Mouse (Mus musculus) midbrain, embryonic 10.5 days (tissue): ENCODE results near the gene Il10ra. TPM values are rescaled to one million over a fixed set of nuclear protein-coding genes. Genes with fewer than 3 reads are reported as not detected.
A peak's percentile ranks its signal among the peaks of the same experiment; 100 is the strongest.

Source experiments
- DNase-seq: peaks from one replicate; pipeline ENCODE4 v3.0.0-alpha.2; 2017; ENCODE audit warnings: low spot score
- H3K27ac ChIP-seq: fragments of 300-500 bp; sonication (generic); replicated peaks from 2 replicates; pipeline ENCODE4 v1.5.1; 2016; ENCODE audit warnings: mild to moderate bottlenecking
- H3K27me3 ChIP-seq: fragments of 300-500 bp; sonication (generic); 2 replicates; pipeline ENCODE4 v1.6.1; 2016; ENCODE audit warnings: low read depth, mild to moderate bottlenecking; ENCODE audit not compliant: poor library complexity, severe bottlenecking
- H3K36me3 ChIP-seq: fragments of 300-500 bp; sonication (generic); 2 replicates; pipeline ENCODE4 v1.6.1; 2016; ENCODE audit warnings: mild to moderate bottlenecking, moderate library complexity
- H3K4me1 ChIP-seq: fragments of 300-500 bp; sonication (generic); 2 replicates; pipeline ENCODE4 v1.6.1; 2016
- H3K4me3 ChIP-seq: fragments of 300-500 bp; sonication (generic); 2 replicates; pipeline ENCODE4 v1.5.1; 2016; ENCODE audit warnings: mild to moderate bottlenecking, moderate library complexity
- H3K9me3 ChIP-seq: fragments of 300-500 bp; sonication (generic); replicated peaks from 2 replicates; pipeline ENCODE4 v1.6.1; 2016; ENCODE audit warnings: mild to moderate bottlenecking
- WGBS: fragments of 180-500 bp; shearing (Covaris S2); methylation state at CpG from one replicate; pipeline ENCODE4 v1.1.7; 2016; 5-methylcytosine and 5-hydroxymethylcytosine counted together
- polyA plus RNA-seq: library from polyadenylated mRNA; unstranded; fragments of >200 nt; fragmentation: Nextera tagmentation; extraction: Ambion mirVana; gene quantifications from 2 replicates; pipeline ENCODE4 v1.2.1, GENCODE M21; 2016

The Il10ra gene
- polyA plus RNA-seq, 1 experiment from 2014 or later, result 0.89 TPM

- no peak overlapping the region for H3K27ac ChIP-seq
- DNase-seq, result no peak
- WGBS, result 58% methylated on average over 6 of the region's 6 CpGs
- H3K36me3 ChIP-seq, result no peaks in the 10 kb centered on the region
- no peaks in the 10 kb centered on the region for H3K9me3 ChIP-seq
- peaks cover 7% of the 10 kb centered on the region; the same call in 1 of the 2 replicates for H3K4me1 ChIP-seq
- H3K27me3 ChIP-seq, result no peaks in the 10 kb centered on the region
- H3K4me3 ChIP-seq, result no peak overlapping the region
Observed at GRCm38 (mm10) chr9:45254021-45254420, 14.9 kb downstream of the Il10ra start.

GRCm38 (mm10) chr9:45252395-45252794, 16.6 kb downstream of the Il10ra start:
- H3K4me3 ChIP-seq, result no peak overlapping the region
- no peaks in the 10 kb centered on the region for H3K36me3 ChIP-seq
- peaks cover 7% of the 10 kb centered on the region; the same call in 1 of the 2 replicates for H3K4me1 ChIP-seq
- no peaks in the 10 kb centered on the region for H3K27me3 ChIP-seq
- no peak for DNase-seq
- no peak overlapping the region for H3K27ac ChIP-seq
- no peaks in the 10 kb centered on the region for H3K9me3 ChIP-seq
- 77% methylated on average over 6 of the region's 6 CpGs for WGBS

DNA sequence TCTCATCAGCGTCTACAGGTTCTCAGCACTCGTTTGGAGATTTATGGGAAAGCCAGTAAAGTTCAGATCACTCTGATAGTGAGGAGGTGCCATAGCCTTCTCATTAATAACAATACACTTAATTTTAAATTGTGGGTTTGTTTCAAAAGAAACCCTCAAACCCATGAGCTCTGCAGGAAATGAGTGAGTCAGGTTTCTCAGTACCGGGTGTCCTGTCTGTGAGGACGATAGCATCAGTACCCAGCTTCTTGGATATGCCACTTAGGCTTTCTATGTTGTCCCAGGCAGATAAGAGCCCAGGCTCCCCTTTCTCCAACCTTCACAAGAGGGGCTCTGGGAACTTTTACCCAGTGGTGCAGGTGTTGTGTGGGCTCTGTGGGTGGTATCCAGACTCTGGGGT, 17.0 kb downstream of the Il10ra start:
- no peak for DNase-seq
- Histone ChIP-seq H3K9me3 (no peaks in the 10 kb centered on the region), H3K36me3 (no peaks in the 10 kb centered on the region), H3K27ac (no peak overlapping the region), H3K4me3 (no peak overlapping the region), H3K4me1 (peaks cover 7% of the 10 kb centered on the region; the same call in 1 of the 2 replicates), H3K27me3 (no peaks in the 10 kb centered on the region)
- WGBS, result 86% methylated on average over 4 of the region's 4 CpGs

DNA sequence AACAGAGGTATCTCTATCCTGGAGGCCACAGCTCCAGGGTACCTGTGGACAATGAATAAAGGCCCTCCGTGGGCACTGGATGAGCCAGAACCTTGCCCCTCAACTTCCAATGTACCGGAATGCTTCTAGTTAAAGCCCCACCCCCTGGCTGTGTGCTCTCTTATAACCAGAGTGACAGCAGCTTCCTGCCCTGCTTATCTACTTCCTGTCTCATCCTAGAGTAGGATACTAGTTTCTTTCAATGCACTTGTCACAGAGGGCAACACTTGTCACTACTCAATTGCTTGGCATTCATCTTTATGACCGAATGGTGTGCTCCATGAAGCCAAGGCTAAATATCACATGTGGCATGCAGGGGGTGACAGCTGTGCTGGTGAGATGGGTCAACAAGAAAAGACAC, 17.7 kb downstream of the Il10ra start:
- Histone ChIP-seq H3K4me1 (peaks cover 7% of the 10 kb centered on the region; the same call in 1 of the 2 replicates), H3K36me3 (no peaks in the 10 kb centered on the region), H3K9me3 (no peaks in the 10 kb centered on the region), H3K4me3 (no peak overlapping the region), H3K27ac (no peak overlapping the region), H3K27me3 (no peaks in the 10 kb centered on the region)
- no peak for DNase-seq
- 84% methylated on average over 3 of the region's 3 CpGs for WGBS

- no peaks in the 10 kb centered on the region for H3K36me3 ChIP-seq
- 93% methylated on average over 7 of the region's 7 CpGs for WGBS
- no peak overlapping the region for H3K27ac ChIP-seq
- H3K4me3 ChIP-seq, result no peak overlapping the region
- DNase-seq, result no peak
- peaks cover 7% of the 10 kb centered on the region; the same call in 1 of the 2 replicates for H3K4me1 ChIP-seq
- H3K27me3 ChIP-seq, result no peaks in the 10 kb centered on the region
- H3K9me3 ChIP-seq, result no peaks in the 10 kb centered on the region
Observed at GRCm38 (mm10) chr9:45250306-45250705, 18.6 kb downstream of the Il10ra start.

- Histone ChIP-seq H3K27me3 (no peaks in the 10 kb centered on the region), H3K4me1 (no peaks in the 10 kb centered on the region), H3K36me3 (no peaks in the 10 kb centered on the region), H3K4me3 (no peak overlapping the region), H3K27ac (no peak overlapping the region), H3K9me3 (no peaks in the 10 kb centered on the region)
- DNase-seq, result no peak
- WGBS, result 71% methylated on average over 2 of the region's 2 CpGs
Observed at GRCm38 (mm10) chr9:45247536-45247935, 21.4 kb downstream of the Il10ra start.

DNA sequence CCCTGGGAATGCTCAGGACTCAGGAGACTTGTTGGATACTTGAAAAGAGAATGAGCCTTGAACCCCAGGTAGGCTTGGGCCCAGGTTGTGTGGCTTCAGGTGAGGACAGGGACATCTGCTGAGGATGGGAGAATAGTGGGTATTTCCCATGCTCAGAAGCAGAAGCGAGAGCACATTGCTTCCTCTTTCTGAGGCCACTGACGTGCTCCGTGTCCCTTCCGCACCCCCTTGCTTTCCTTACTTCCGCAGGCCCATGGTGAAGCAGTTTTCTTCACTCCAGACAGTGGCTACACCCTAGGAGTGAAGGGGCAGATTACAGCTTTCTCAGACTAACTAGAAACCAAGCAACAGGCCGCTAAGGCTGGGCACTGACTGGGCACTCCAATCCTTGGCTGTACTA, 22.9 kb downstream of the Il10ra start:
- no peak for DNase-seq
- no peak overlapping the region for H3K4me3 ChIP-seq
- H3K27me3 ChIP-seq, result no peaks in the 10 kb centered on the region
- H3K4me1 ChIP-seq, result no peaks in the 10 kb centered on the region
- no peaks in the 10 kb centered on the region for H3K9me3 ChIP-seq
- WGBS, result 86% methylated on average over 6 of the region's 6 CpGs
- H3K27ac ChIP-seq, result no peak overlapping the region
- no peaks in the 10 kb centered on the region for H3K36me3 ChIP-seq

DNA sequence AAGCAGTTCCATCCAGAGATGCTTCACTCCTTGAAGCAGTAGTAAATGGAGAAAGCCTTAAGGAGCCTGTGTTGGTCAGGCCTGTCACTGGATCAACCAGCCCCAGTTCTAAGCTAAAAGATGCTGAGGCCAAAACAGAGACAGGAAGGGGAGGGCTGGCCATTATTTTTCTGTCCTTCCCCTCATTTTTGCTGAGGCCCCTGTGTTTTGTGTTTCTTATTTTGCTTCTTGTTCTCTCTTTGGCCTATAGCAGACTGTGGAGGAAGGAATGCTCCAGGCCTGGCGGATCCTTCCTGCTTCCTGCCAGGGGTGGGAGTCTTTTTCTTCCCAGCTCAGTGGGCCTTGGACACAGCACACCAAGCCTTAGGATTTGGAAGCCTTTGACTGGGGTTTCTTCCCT, 23.5 kb downstream of the Il10ra start:
- Histone ChIP-seq H3K27me3 (no peaks in the 10 kb centered on the region), H3K4me1 (no peaks in the 10 kb centered on the region), H3K4me3 (no peak overlapping the region), H3K9me3 (no peaks in the 10 kb centered on the region), H3K36me3 (no peaks in the 10 kb centered on the region), H3K27ac (no peak overlapping the region)
- WGBS, result 85% methylated on average over 1 of the region's 1 CpGs
- no peak for DNase-seq

GRCm38 (mm10) chr9:45241397-45241796, 27.6 kb downstream of the Il10ra start:
- H3K4me1 ChIP-seq, result peaks cover 5% of the 10 kb centered on the region; the same call in 1 of the 2 replicates
- no peak for DNase-seq
- no peak overlapping the region for H3K27ac ChIP-seq
- whole genome bisulfite sequencing, result 79% methylated on average over 5 of the region's 5 CpGs
- no peaks in the 10 kb centered on the region for H3K9me3 ChIP-seq
- no peaks in the 10 kb centered on the region for H3K27me3 ChIP-seq
- H3K4me3 ChIP-seq, result no peak overlapping the region
- no peaks in the 10 kb centered on the region for H3K36me3 ChIP-seq

- no peak overlapping the region for H3K4me3 ChIP-seq
- no peaks in the 10 kb centered on the region for H3K27me3 ChIP-seq
- WGBS, result 66% methylated on average over 7 of the region's 7 CpGs
- H3K4me1 ChIP-seq, result peaks cover 5% of the 10 kb centered on the region; the same call in 1 of the 2 replicates
- no peak for DNase-seq
- no peaks in the 10 kb centered on the region for H3K36me3 ChIP-seq
- H3K9me3 ChIP-seq, result no peaks in the 10 kb centered on the region
- H3K27ac ChIP-seq, result no peak overlapping the region
Observed at GRCm38 (mm10) chr9:45236744-45237143, 32.2 kb downstream of the Il10ra start.

- 84% methylated on average over 6 of the region's 6 CpGs for WGBS
- H3K27me3 ChIP-seq, result no peaks in the 10 kb centered on the region
- no peak for DNase-seq
- peaks cover 5% of the 10 kb centered on the region; the same call in 1 of the 2 replicates for H3K4me1 ChIP-seq
- no peak overlapping the region for H3K27ac ChIP-seq
- no peaks in the 10 kb centered on the region for H3K9me3 ChIP-seq
- no peaks in the 10 kb centered on the region for H3K36me3 ChIP-seq
- no peak overlapping the region for H3K4me3 ChIP-seq
Observed at GRCm38 (mm10) chr9:45235668-45236227, 33.2 kb downstream of the Il10ra start.

- Histone ChIP-seq H3K27me3 (no peaks in the 10 kb centered on the region), H3K27ac (no peak overlapping the region), H3K4me1 (no peaks in the 10 kb centered on the region), H3K9me3 (no peaks in the 10 kb centered on the region), H3K4me3 (no peak overlapping the region), H3K36me3 (no peaks in the 10 kb centered on the region)
- 85% methylated on average over 8 of the region's 8 CpGs for WGBS
- no peak for DNase-seq
Observed at GRCm38 (mm10) chr9:45229359-45229758, 39.6 kb downstream of the Il10ra start.

DNA sequence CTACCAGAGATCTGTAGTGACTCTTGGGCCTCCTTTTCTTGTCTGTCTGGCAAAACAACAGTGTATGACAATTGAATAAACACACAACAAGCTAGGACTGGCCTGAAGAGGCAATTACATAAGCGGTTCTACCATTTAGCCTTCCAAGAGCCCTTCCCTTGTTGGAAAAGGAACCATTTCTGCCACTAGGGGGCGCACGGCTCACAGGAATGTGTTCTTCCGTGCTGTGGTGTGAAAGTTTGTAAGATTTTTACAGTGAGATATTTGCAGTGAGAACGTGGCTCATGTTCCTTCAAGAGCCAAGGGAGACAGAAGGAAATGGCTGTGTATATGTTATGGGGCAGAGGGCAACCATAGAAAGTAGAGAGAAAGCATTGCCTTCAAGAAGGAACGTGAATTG, 47.4 kb downstream of the Il10ra start:
- WGBS, result 16% methylated on average over 6 of the region's 6 CpGs
- H3K27ac ChIP-seq, result no peak overlapping the region
- no peak overlapping the region for H3K4me3 ChIP-seq
- no peaks in the 10 kb centered on the region for H3K9me3 ChIP-seq
- H3K36me3 ChIP-seq, result no peaks in the 10 kb centered on the region
- DNase-seq, result peak; percentile 83
- H3K27me3 ChIP-seq, result no peaks in the 10 kb centered on the region
- H3K4me1 ChIP-seq, result no peaks in the 10 kb centered on the region

- no peaks in the 10 kb centered on the region for H3K27me3 ChIP-seq
- H3K9me3 ChIP-seq, result no peaks in the 10 kb centered on the region
- H3K4me1 ChIP-seq, result no peaks in the 10 kb centered on the region
- DNase-seq, result no peak
- H3K4me3 ChIP-seq, result no peak overlapping the region
- 88% methylated on average over 3 of the region's 3 CpGs for WGBS
- H3K27ac ChIP-seq, result no peak overlapping the region
- no peaks in the 10 kb centered on the region for H3K36me3 ChIP-seq
Observed at GRCm38 (mm10) chr9:45219644-45220043, 49.3 kb downstream of the Il10ra start.
